Mouse (Mus musculus) CD4-positive naive resting alpha-beta T cell, adult 76 days (primary cell): ENCODE measurements around the gene Ptpn20. TPM values are rescaled to one million over a fixed set of nuclear protein-coding genes. Genes with fewer than 3 reads are reported as not detected.

Experiments
- total RNA-seq: library from RNA; stranded (reverse); gene quantifications from one replicate; pipeline ENCODE4 v1.2.4, GENCODE M21; 2023

Ptpn20 gene
- not detected for total RNA-seq

GRCm38 (mm10) chr14:33588951-33589350, at the start of gene Ptpn20:
TSS of gene Ptpn20 (plus strand) at chr14:33589207.

Other genes with a start within 250 kb of the Ptpn20 start
- 52.5 TPM for gene Mapk8, start 142.0 kb upstream of the Ptpn20 start, total RNA-seq
- not detected for gene Frmpd2, start 117.5 kb upstream of the Ptpn20 start, total RNA-seq